Mouse (Mus musculus) erythroblast, embryonic 14.5 days (primary cell): ENCODE measurements around the gene Olfr829. TPM values are rescaled to one million over a fixed set of nuclear protein-coding genes. Genes with fewer than 3 reads are reported as not detected.
"Not testable (repeated sequence)": the region's sequence is repeated elsewhere in the genome, so short reads cannot be mapped to it uniquely, and the experiment has no call there.

Experiments
- H3K27me3 ChIP-seq: 2 replicates; pipeline ENCODE4 v1.6.1; 2012; ENCODE audit warnings: inconsistent platforms; ENCODE audit not compliant: control insufficient read depth
- H3K36me3 ChIP-seq: 2 replicates; pipeline ENCODE4 v1.6.1; 2012; ENCODE audit warnings: mild to moderate bottlenecking, inconsistent platforms; ENCODE audit not compliant: control insufficient read depth
- H3K4me1 ChIP-seq: 2 replicates; pipeline ENCODE4 v1.6.1; 2012; ENCODE audit warnings: inconsistent platforms; ENCODE audit not compliant: control insufficient read depth
- H3K4me3 ChIP-seq: replicated peaks from 2 replicates; pipeline ENCODE3; 2012; ENCODE audit warnings: moderate library complexity, mild to moderate bottlenecking, inconsistent platforms
- H3K9me3 ChIP-seq: 2 replicates; pipeline ENCODE4 v1.6.1; 2012; ENCODE audit warnings: low read length, inconsistent platforms, mixed read lengths; ENCODE audit not compliant: control insufficient read depth
- GATA1 ChIP-seq: IDR thresholded peaks from 2 replicates; pipeline ENCODE4 v1.6.1; 2012; ENCODE audit warnings: low read length, inconsistent platforms, mixed read lengths
- TAL1 ChIP-seq: IDR thresholded peaks from 3 replicates; pipeline ENCODE4 v1.6.1; 2012; ENCODE audit warnings: low read length, inconsistent platforms, mixed read lengths
- polyA plus RNA-seq: library from polyadenylated mRNA; stranded (reverse); fragments of >175 nt; gene quantifications from 2 replicates; pipeline ENCODE4 v1.2.3, GENCODE M21; 2012

Olfr829 gene
- polyA plus RNA-seq = 0.02 TPM in 1 of 2 replicates, not detected in the other

DNA sequence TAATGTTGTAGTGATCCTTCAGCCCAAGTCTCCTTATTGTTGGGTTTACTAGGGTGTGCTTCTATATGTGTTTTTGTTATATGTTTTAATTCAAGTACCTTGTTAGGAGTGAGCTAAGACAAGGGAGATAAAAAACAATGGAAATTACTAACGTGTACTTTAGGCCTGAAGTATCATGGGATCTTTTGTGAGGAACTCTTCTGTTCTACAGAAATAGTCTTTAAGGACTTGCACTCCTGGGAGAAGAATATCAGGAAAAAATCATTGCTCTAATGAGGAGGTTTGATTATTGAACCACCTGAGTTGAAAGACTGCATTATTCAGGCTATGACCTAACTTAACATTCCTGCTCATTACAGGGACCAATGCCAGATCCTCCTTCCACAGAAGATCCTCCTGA lies at the start of gene Olfr829:
Olfr829 (plus strand) TSS at position 301 of the 400 bp plus-strand sequence.
- Histone ChIP-seq H3K4me1 (no peaks in the 10 kb centered on the region), H3K4me3 (no peak within 1 kb of the TSS), H3K27me3 (no peaks in the 10 kb centered on the region), H3K9me3 (no peaks in the 10 kb centered on the region), H3K36me3 (no peaks in the 10 kb centered on the region)
- TF ChIP-seq GATA1 (no peak), TAL1 (no peak)

DNA sequence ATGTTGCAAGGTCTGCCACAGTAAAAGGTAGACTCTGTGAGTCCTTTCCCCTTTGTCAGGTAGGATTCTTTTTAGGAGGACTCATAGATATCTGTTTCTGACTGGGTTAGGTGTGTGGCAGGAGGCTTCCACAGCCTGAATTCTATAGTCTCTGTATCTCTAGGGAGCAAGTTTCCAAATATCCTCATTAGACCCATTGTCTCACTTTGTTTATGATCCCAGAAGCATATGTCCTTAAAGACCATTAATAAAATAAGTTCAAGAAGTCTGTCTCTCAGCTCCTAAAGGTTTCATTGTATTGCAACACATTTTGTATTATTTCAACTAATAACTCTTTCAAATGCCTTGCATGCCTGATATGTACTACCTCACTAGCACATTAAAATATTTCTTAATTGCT lies 35.3 kb upstream of the Olfr829 start, which contains the start of gene Olfr828:
Olfr828 (minus strand) TSS at position 101 of the 400 bp plus-strand sequence.
- no peaks in the 10 kb centered on the region for H3K4me1 ChIP-seq
- TF ChIP-seq GATA1 (no peak), TAL1 (no peak)
- no peaks in the 10 kb centered on the region for H3K36me3 ChIP-seq
- no peak within 1 kb of the TSS for H3K4me3 ChIP-seq
- H3K27me3 ChIP-seq = no peaks in the 10 kb centered on the region
- H3K9me3 ChIP-seq = no peaks in the 10 kb centered on the region

DNA sequence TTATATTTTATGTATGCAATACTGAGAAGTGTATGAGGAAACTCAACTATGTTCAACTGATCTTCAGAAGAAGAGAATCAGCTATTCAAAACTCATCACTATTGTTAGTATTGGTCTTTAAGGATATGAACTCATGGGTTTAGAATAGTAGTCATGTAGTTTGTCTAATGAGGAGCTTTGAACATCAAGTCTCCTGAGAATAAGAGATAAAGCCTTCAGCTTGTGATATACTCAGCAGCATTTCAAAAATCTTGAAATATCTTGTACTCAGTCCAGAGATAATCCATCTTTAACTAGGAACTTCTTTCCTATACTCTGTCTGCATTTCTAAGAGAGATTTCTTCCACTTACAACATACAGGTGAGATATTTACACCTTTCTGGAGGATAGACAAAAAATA lies 19.7 kb downstream of the Olfr829 start, which contains the start of gene Olfr830:
Olfr830 (plus strand) TSS at position 301 of the 400 bp plus-strand sequence.
- no peak within 1 kb of the TSS for H3K4me3 ChIP-seq
- TF ChIP-seq TAL1 = no peak
- TF ChIP-seq GATA1 = no peak
- H3K4me1 ChIP-seq = no peaks in the 10 kb centered on the region
- no peaks in the 10 kb centered on the region for H3K9me3 ChIP-seq
- no peaks in the 10 kb centered on the region for H3K27me3 ChIP-seq
- no peaks in the 10 kb centered on the region for H3K36me3 ChIP-seq

DNA sequence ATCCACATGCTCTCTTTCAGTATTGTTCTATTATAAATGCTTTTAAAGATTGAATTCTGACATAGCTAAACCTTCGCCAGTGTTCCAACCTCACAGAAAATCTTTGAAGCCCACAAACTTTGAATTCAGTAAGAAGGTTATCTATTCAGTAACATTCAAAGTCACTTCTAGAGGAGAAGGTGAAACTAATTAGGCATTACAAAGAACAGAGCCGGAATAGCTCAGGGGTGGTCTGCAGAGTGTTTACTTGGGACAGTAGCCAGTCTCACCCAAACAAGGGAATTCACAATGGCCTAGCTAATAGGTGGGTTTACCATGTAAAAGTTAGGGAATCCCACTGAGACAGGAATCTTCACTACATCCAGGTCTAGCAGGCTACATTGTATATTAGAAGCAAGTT lies 53.0 kb downstream of the Olfr829 start:
- not testable (repeated sequence) for H3K4me3 ChIP-seq, H3K36me3 ChIP-seq, H3K9me3 ChIP-seq, H3K27me3 ChIP-seq, H3K4me1 ChIP-seq

Other genes with a start within 250 kb of the Olfr829 start
- gene Muc16, start 180.4 kb upstream of the Olfr829 start, polyA plus RNA-seq = under 0.01 TPM in 1 of 2 replicates, not detected in the other
- not detected in 2 replicates for gene Olfr24, start 90.9 kb upstream of the Olfr829 start, polyA plus RNA-seq
- gene Olfr828, start 35.4 kb upstream of the Olfr829 start, polyA plus RNA-seq = not detected in 2 replicates
- gene Olfr830, start 19.8 kb downstream of the Olfr829 start, polyA plus RNA-seq = not detected in 2 replicates
- not detected in 2 replicates for gene Olfr832, start 82.2 kb downstream of the Olfr829 start, polyA plus RNA-seq
- not detected in 2 replicates for gene Olfr834, start 133.1 kb downstream of the Olfr829 start, polyA plus RNA-seq
- not detected in 2 replicates for gene Olfr835, start 177.8 kb downstream of the Olfr829 start, polyA plus RNA-seq